Mouse (Mus musculus) limb, embryonic 11.5 days (tissue): Measurements from ENCODE around the gene Zfhx3. TPM values are rescaled to one million over a fixed set of nuclear protein-coding genes. Genes with fewer than 3 reads are reported as not detected.

Source experiments
- ATAC-seq: fragments of 200-750 bp; cut with Nextera tagmentation; 2 replicates; pipeline ENCODE4 v1.8.0; 2017; ENCODE audit warnings: low read depth; ENCODE audit not compliant: insufficient number of reproducible peaks, low FRiP score, low TSS enrichment
- DNase-seq: peaks from one replicate; pipeline ENCODE4 v3.0.0-alpha.2; 2015; ENCODE audit warnings: low spot score
- H3K27ac ChIP-seq: fragments of 300-500 bp; sonication (generic); replicated peaks from 2 replicates; pipeline ENCODE4 v1.5.1; 2014; ENCODE audit warnings: low read depth, mild to moderate bottlenecking, low read length
- H3K27me3 ChIP-seq: fragments of 300-500 bp; sonication (generic); 2 replicates; pipeline ENCODE4 v1.6.1; 2014; ENCODE audit warnings: mild to moderate bottlenecking, low read length, mixed read lengths; ENCODE audit not compliant: control insufficient read depth, insufficient read depth
- H3K36me3 ChIP-seq: fragments of 300-500 bp; sonication (generic); 2 replicates; pipeline ENCODE4 v1.6.1; 2014; ENCODE audit warnings: mild to moderate bottlenecking, low read length, moderate library complexity, mixed read lengths; ENCODE audit not compliant: control insufficient read depth, insufficient read depth
- H3K4me1 ChIP-seq: fragments of 300-500 bp; sonication (generic); 2 replicates; pipeline ENCODE4 v1.6.1; 2014; ENCODE audit warnings: low read length, mixed read lengths; ENCODE audit not compliant: control insufficient read depth, insufficient read depth
- H3K4me2 ChIP-seq: fragments of 300-500 bp; sonication (generic); 2 replicates; pipeline ENCODE4 v1.6.1; 2014; ENCODE audit warnings: low read depth, mild to moderate bottlenecking, moderate library complexity; ENCODE audit not compliant: severe bottlenecking
- H3K4me3 ChIP-seq: fragments of 300-500 bp; sonication (generic); 2 replicates; pipeline ENCODE4 v1.5.1; 2014; ENCODE audit warnings: low read depth, low read length
- H3K9ac ChIP-seq: fragments of 300-500 bp; sonication (generic); 2 replicates; pipeline ENCODE4 v1.6.1; 2014; ENCODE audit warnings: mild to moderate bottlenecking, low read length
- H3K9me3 ChIP-seq: fragments of 300-500 bp; sonication (generic); 2 replicates; pipeline ENCODE4 v1.6.1; 2016; ENCODE audit warnings: low read length; ENCODE audit not compliant: control insufficient read depth
- WGBS: fragments of 180-500 bp; shearing (Covaris S2); extraction: QIAGEN DNeasy Blood & Tissue Kit; methylation state at CpG from one replicate; pipeline ENCODE4 v1.1.7; 2014; 5-methylcytosine and 5-hydroxymethylcytosine counted together
- polyA plus RNA-seq: library from polyadenylated mRNA; unstranded; fragments of >200 nt; fragmentation: Nextera tagmentation; extraction: Ambion mirVana; gene quantifications from 2 replicates; pipeline ENCODE4 v1.2.1, GENCODE M21; 2014

Zfhx3 gene
- polyA plus RNA-seq, 1 experiment from 2014 or later, result 36.4 TPM

GRCm38 (mm10) chr8:108529421-108529820 is 587.0 kb downstream of the Zfhx3 start:
- WGBS, result 93% methylated on average over 7 of the region's 7 CpGs
- DNase-seq, result no peak
- no peak overlapping the region for H3K4me3 ChIP-seq

GRCm38 (mm10) chr8:108535121-108535876 is 592.9 kb downstream of the Zfhx3 start:
- Histone ChIP-seq H3K9me3 (no peaks in the 10 kb centered on the region), H3K36me3 (no peaks in the 10 kb centered on the region), H3K4me1 (no peaks in the 10 kb centered on the region), H3K4me2 (no peak overlapping the region), H3K9ac (no peak overlapping the region), H3K27ac (no peak overlapping the region), H3K4me3 (no peak overlapping the region), H3K27me3 (no peaks in the 10 kb centered on the region)
- ATAC-seq (no peak), DNase-seq (no peak)
- WGBS, result 86% methylated on average over 16 of the region's 16 CpGs

More at GRCm38 (mm10) chr8:108529421-108529820, 587.0 kb downstream of the Zfhx3 start:
- Histone ChIP-seq H3K9me3 (no peaks in the 10 kb centered on the region), H3K4me2 (no peak overlapping the region), H3K27ac (no peak overlapping the region), H3K36me3 (no peaks in the 10 kb centered on the region), H3K27me3 (no peaks in the 10 kb centered on the region), H3K4me1 (no peaks in the 10 kb centered on the region), H3K9ac (no peak overlapping the region)
- ATAC-seq, result no peak

GRCm38 (mm10) chr8:108536186-108536585 is 593.7 kb downstream of the Zfhx3 start:
- H3K36me3 ChIP-seq, result no peaks in the 10 kb centered on the region
- no peak overlapping the region for H3K4me3 ChIP-seq
- no peaks in the 10 kb centered on the region for H3K27me3 ChIP-seq
- DNase-seq (no peak), ATAC-seq (no peak)
- H3K9ac ChIP-seq, result no peak overlapping the region
- no peaks in the 10 kb centered on the region for H3K9me3 ChIP-seq
- no peaks in the 10 kb centered on the region for H3K4me1 ChIP-seq
- H3K4me2 ChIP-seq, result no peak overlapping the region
- 92% methylated on average over 7 of the region's 7 CpGs for WGBS
- H3K27ac ChIP-seq, result no peak overlapping the region

- no peaks in the 10 kb centered on the region for H3K9me3 ChIP-seq
- no peaks in the 10 kb centered on the region for H3K27me3 ChIP-seq
- no peak overlapping the region for H3K4me3 ChIP-seq
- no peak overlapping the region for H3K9ac ChIP-seq
- H3K4me2 ChIP-seq, result no peak overlapping the region
- ATAC-seq (no peak), DNase-seq (no peak)
- H3K36me3 ChIP-seq, result no peaks in the 10 kb centered on the region
- WGBS, result 80% methylated on average over 15 of the region's 15 CpGs
- no peaks in the 10 kb centered on the region for H3K4me1 ChIP-seq
- H3K27ac ChIP-seq, result no peak overlapping the region
These were observed 594.5 kb downstream of the Zfhx3 start for GRCm38 (mm10) chr8:108536911-108537351.

- no peak overlapping the region for H3K4me2 ChIP-seq
- no peaks in the 10 kb centered on the region for H3K9me3 ChIP-seq
- ATAC-seq (no peak), DNase-seq (no peak)
- no peak overlapping the region for H3K4me3 ChIP-seq
- H3K27me3 ChIP-seq, result no peaks in the 10 kb centered on the region
- WGBS, result 90% methylated on average over 25 of the region's 25 CpGs
- no peaks in the 10 kb centered on the region for H3K4me1 ChIP-seq
- H3K36me3 ChIP-seq, result no peaks in the 10 kb centered on the region
- no peak overlapping the region for H3K27ac ChIP-seq
- H3K9ac ChIP-seq, result no peak overlapping the region
These were observed 595.5 kb downstream of the Zfhx3 start for GRCm38 (mm10) chr8:108537686-108538551.

- Histone ChIP-seq H3K9ac (no peak overlapping the region), H3K36me3 (no peaks in the 10 kb centered on the region), H3K4me3 (no peak overlapping the region), H3K27me3 (no peaks in the 10 kb centered on the region), H3K4me1 (no peaks in the 10 kb centered on the region), H3K27ac (no peak overlapping the region), H3K4me2 (no peak overlapping the region), H3K9me3 (no peaks in the 10 kb centered on the region)
- DNase-seq (no peak), ATAC-seq (no peak)
- WGBS, result 65% methylated on average over 8 of the region's 8 CpGs
These were observed 596.6 kb downstream of the Zfhx3 start for GRCm38 (mm10) chr8:108538929-108539555.

- ATAC-seq (peak; percentile 44; the same call in 1 of the 2 replicates), DNase-seq (peak; percentile 77)
- Histone ChIP-seq H3K27me3 (no peaks in the 10 kb centered on the region), H3K4me2 (no peak overlapping the region), H3K9ac (no peak overlapping the region), H3K9me3 (no peaks in the 10 kb centered on the region), H3K27ac (no peak overlapping the region; the same call in 1 of the 2 replicates), H3K4me3 (no peak overlapping the region), H3K4me1 (peaks cover 12% of the 10 kb centered on the region; the same call in 1 of the 2 replicates), H3K36me3 (no peaks in the 10 kb centered on the region)
- WGBS, result 15% methylated on average over 8 of the region's 8 CpGs
These were observed 610.1 kb downstream of the Zfhx3 start for GRCm38 (mm10) chr8:108552518-108552917.
